8 mouse cellular contexts compared by ENCODE assay signal in the genomic region with DNA sequence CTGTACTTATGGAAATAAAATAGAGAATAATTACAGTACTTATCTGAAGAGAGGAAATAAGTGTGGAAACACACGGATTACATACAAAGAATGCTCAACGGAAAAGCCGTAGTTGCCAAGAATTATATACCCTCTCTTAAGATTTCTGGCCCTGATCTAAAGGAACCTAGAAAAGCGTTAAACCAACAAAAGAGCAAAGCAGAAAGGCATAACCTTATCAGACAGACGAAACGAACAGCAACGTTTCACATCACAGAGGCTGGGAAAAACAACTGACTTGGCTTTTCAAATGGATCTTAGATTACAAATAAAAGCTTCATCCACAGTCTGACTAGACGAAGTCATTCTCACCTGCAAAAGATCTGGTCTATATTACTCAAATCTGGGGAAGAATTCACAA. TPM values are rescaled to one million over a fixed set of nuclear protein-coding genes. Genes with fewer than 3 reads are reported as not detected.
A peak's percentile ranks its signal among the peaks of the same experiment; 100 is the strongest.
DNase-seq lines count a peak whose midpoint lies in the region; ATAC-seq and TF ChIP-seq lines count a peak whose summit lies in the region.

No protein-coding gene starts in this region.

- H3K4me2 ChIP-seq in embryonic facial prominence, embryonic 13.5 days, result peak overlapping the region; percentile 73
- H3K4me2 ChIP-seq in intestine, postnatal 0 days (replicated peaks; ENCODE audit: low read depth), result peak overlapping the region; percentile 80
- peak overlapping the region; percentile 59 for H3K4me2 ChIP-seq in neural tube, embryonic 13.5 days

- H3K27ac ChIP-seq in embryonic facial prominence, embryonic 13.5 days, result no peak overlapping the region
- no peak overlapping the region for H3K27ac ChIP-seq in intestine, postnatal 0 days (ENCODE audit: low read depth, low read length)
- H3K27ac ChIP-seq in neural tube, embryonic 13.5 days (replicated peaks), result peak overlapping the region; percentile 99; the same call in 1 of the 2 replicates

- 0 out of 2 replicates have a peak, but pooled peaks cover 5% of the 10 kb centered on the region for H3K36me3 ChIP-seq in embryonic facial prominence, embryonic 13.5 days
- H3K36me3 ChIP-seq in intestine, postnatal 0 days (ENCODE audit: control insufficient read depth, insufficient read depth), result no peaks in the 10 kb centered on the region
- H3K36me3 ChIP-seq in neural tube, embryonic 13.5 days, result no peaks in the 10 kb centered on the region

- TF ChIP-seq POLR2A in lung, adult 2 months (IDR thresholded peaks at IDR 0.05; ENCODE audit: borderline replicate concordance, extremely low read depth, low read depth, low read length), result no peak

- under 1% methylated on average over 8 of the region's 8 CpGs for WGBS in lung, adult 2 months
- WGBS in embryonic facial prominence, embryonic 13.5 days, result 10% methylated on average over 8 of the region's 8 CpGs
- WGBS in intestine, postnatal 0 days, result under 1% methylated on average over 8 of the region's 8 CpGs
- WGBS in neural tube, embryonic 13.5 days, result 10% methylated on average over 8 of the region's 8 CpGs

- no peak for DNase-seq in lung, adult 2 months
- no peak for DNase-seq in lung, adult 18-20 months
- DNase-seq in Muller cell, postnatal 12 days (ENCODE audit: inconsistent ontology term), result no peak
- no peak for DNase-seq in right cerebral cortex, adult 2 months (ENCODE audit: low spot score in 2 of 2)
- no peak for DNase-seq in kidney, adult 18-20 months

- peak overlapping the region; percentile 97 for H3K9ac ChIP-seq in embryonic facial prominence, embryonic 13.5 days
- peak overlapping the region; percentile 93; the same call in 1 of the 2 replicates for H3K9ac ChIP-seq in intestine, postnatal 0 days (ENCODE audit: low read depth, low read length)
- peak overlapping the region; percentile 93 for H3K9ac ChIP-seq in neural tube, embryonic 13.5 days

- no peaks in the 10 kb centered on the region for H3K27me3 ChIP-seq in embryonic facial prominence, embryonic 13.5 days
- no peaks in the 10 kb centered on the region for H3K27me3 ChIP-seq in intestine, postnatal 0 days (replicated peaks; ENCODE audit: control insufficient read depth, insufficient read depth, low read length)
- no peaks in the 10 kb centered on the region for H3K27me3 ChIP-seq in neural tube, embryonic 13.5 days

- H3K4me1 ChIP-seq in lung, adult 2 months (ENCODE audit: control insufficient read depth, insufficient read depth, low read length), result peaks cover 22% of the 10 kb centered on the region
- peaks cover 24% of the 10 kb centered on the region for H3K4me1 ChIP-seq in embryonic facial prominence, embryonic 13.5 days
- H3K4me1 ChIP-seq in intestine, postnatal 0 days (replicated peaks; ENCODE audit: control insufficient read depth, insufficient read depth, low read length), result peaks cover 10% of the 10 kb centered on the region
- peaks cover 36% of the 10 kb centered on the region for H3K4me1 ChIP-seq in neural tube, embryonic 13.5 days (replicated peaks)

- no peak for ATAC-seq in embryonic facial prominence, embryonic 13.5 days (ENCODE audit: insufficient number of reproducible peaks, insufficient read depth, low FRiP score, low TSS enrichment, low read depth)
- ATAC-seq in intestine, postnatal 0 days, result no peak
- ATAC-seq in neural tube, embryonic 13.5 days (ENCODE audit: low read depth), result no peak

- no peaks in the 10 kb centered on the region for H3K9me3 ChIP-seq in embryonic facial prominence, embryonic 13.5 days
- no peaks in the 10 kb centered on the region for H3K9me3 ChIP-seq in intestine, postnatal 0 days (ENCODE audit: control insufficient read depth)
- H3K9me3 ChIP-seq in neural tube, embryonic 13.5 days, result no peaks in the 10 kb centered on the region

- H3K4me3 ChIP-seq in lung, adult 2 months (replicated peaks; ENCODE audit: extremely low read depth, low read depth, low read length), result peak overlapping the region; percentile 85
- peak overlapping the region; percentile 79 for H3K4me3 ChIP-seq in embryonic facial prominence, embryonic 13.5 days
- peak overlapping the region; percentile 88 for H3K4me3 ChIP-seq in intestine, postnatal 0 days (ENCODE audit: low read depth, low read length)
- H3K4me3 ChIP-seq in neural tube, embryonic 13.5 days, result peak overlapping the region; percentile 81

- TF ChIP-seq CTCF in lung, adult 2 months (IDR thresholded peaks at IDR 0.05; ENCODE audit: insufficient read depth, low read length), result no peak
- no peak for TF ChIP-seq CTCF in intestine, postnatal 0 days (IDR thresholded peaks at IDR 0.05; ENCODE audit: low read depth)

RNA-seq across cellular contexts. Expression of gene Kbtbd2, which starts 1.4 kb away (rescaled TPM):
- 10.0 and 14.0 TPM in 2 replicates for polyA plus RNA-seq in lung, adult 2 months (2012; rRNA removed)
- polyA plus RNA-seq in embryonic facial prominence, embryonic 13.5 days (2015; fragmentation: Nextera tagmentation; extraction: Ambion mirVana), result 30.5 and 33.7 TPM in 2 replicates
- 8.1 TPM in 2 replicates for polyA plus RNA-seq in intestine, postnatal 0 days (2015; fragmentation: Nextera tagmentation; extraction: Ambion mirVana)
- polyA plus RNA-seq in neural tube, embryonic 13.5 days (2015; fragmentation: Nextera tagmentation; extraction: Ambion mirVana), result 33.2 and 35.3 TPM in 2 replicates

RNA-seq across cellular contexts. Expression of gene Fkbp9, which starts 35.6 kb away (rescaled TPM):
- 71.5 and 91.9 TPM in 2 replicates for polyA plus RNA-seq in lung, adult 2 months (2012; rRNA removed)
- 171 and 199 TPM in 2 replicates for polyA plus RNA-seq in embryonic facial prominence, embryonic 13.5 days (2015; fragmentation: Nextera tagmentation; extraction: Ambion mirVana)
- polyA plus RNA-seq in intestine, postnatal 0 days (2015; fragmentation: Nextera tagmentation; extraction: Ambion mirVana), result 38.0 and 39.4 TPM in 2 replicates
- polyA plus RNA-seq in neural tube, embryonic 13.5 days (2015; fragmentation: Nextera tagmentation; extraction: Ambion mirVana), result 48.3 and 53.1 TPM in 2 replicates
